Mouse (Mus musculus) G1E (cell line): ENCODE results near the gene Rprd2. TPM values are rescaled to one million over a fixed set of nuclear protein-coding genes. Genes with fewer than 3 reads are reported as not detected.
A peak's percentile ranks its signal among the peaks of the same experiment; 100 is the strongest.
"Not testable (repeated sequence)": the region's sequence is repeated elsewhere in the genome, so short reads cannot be mapped to it uniquely, and the experiment has no call there.

ENCODE experiments used
- ATAC-seq: 2 replicates; pipeline ENCODE4 v1.8.0; 2016; ENCODE audit warnings: mild to moderate bottlenecking; ENCODE audit not compliant: insufficient number of reproducible peaks, poor library complexity, low FRiP score, severe bottlenecking; ENCODE audit errors: extremely low read depth
- DNase-seq: peaks from one replicate; pipeline ENCODE4 v3.0.0; 2012; ENCODE audit warnings: low spot score
- H3K27me3 ChIP-seq: 2 replicates; pipeline ENCODE4 v1.6.1; 2012; ENCODE audit warnings: mild to moderate bottlenecking, low read length, inconsistent platforms; ENCODE audit not compliant: insufficient read depth
- H3K36me3 ChIP-seq: replicated peaks from 2 replicates; pipeline ENCODE3; 2012; ENCODE audit warnings: mild to moderate bottlenecking, inconsistent platforms
- H3K4me1 ChIP-seq: 2 replicates; pipeline ENCODE4 v1.6.1; 2012; ENCODE audit warnings: low read depth, low read length, inconsistent platforms, mixed read lengths; ENCODE audit not compliant: insufficient read depth
- H3K4me3 ChIP-seq: 2 replicates; pipeline ENCODE4 v1.5.1; 2012; ENCODE audit warnings: low read depth, mild to moderate bottlenecking, inconsistent platforms, low read length, moderate library complexity, mixed read lengths
- H3K9me3 ChIP-seq: replicated peaks from 2 replicates; pipeline ENCODE4 v1.6.1; 2012; ENCODE audit warnings: inconsistent platforms
- CTCF ChIP-seq: IDR thresholded peaks from 2 replicates; pipeline ENCODE4 v1.5.1; 2012; ENCODE audit warnings: low read depth, low read length, inconsistent platforms, mixed read lengths
- GATA1 ChIP-seq: IDR thresholded peaks from 2 replicates; pipeline ENCODE4 v1.6.1; 2012; ENCODE audit warnings: borderline replicate concordance, low read length, inconsistent platforms, mixed read lengths
- GATA2 ChIP-seq: IDR thresholded peaks from 2 replicates; pipeline ENCODE4 v1.6.1; 2012; ENCODE audit warnings: low read depth, low read length, inconsistent platforms, borderline replicate concordance
- POLR2AphosphoS5 ChIP-seq: IDR thresholded peaks from 2 replicates; pipeline ENCODE4 v1.6.1; 2012; ENCODE audit warnings: low read depth, low read length, inconsistent platforms; ENCODE audit not compliant: insufficient replicate concordance
- TAL1 ChIP-seq: conservative IDR thresholded peaks from 2 replicates; pipeline ENCODE4 v1.6.1; 2012; ENCODE audit warnings: low read depth, low read length, inconsistent platforms, mixed read lengths
- polyA plus RNA-seq: library from polyadenylated mRNA; stranded (reverse); fragments of >175 nt; gene quantifications from 2 replicates; pipeline ENCODE4 v1.2.3, GENCODE M21; 2012
- total RNA-seq, 2 experiments: library from RNA; stranded (forward) in 1 of 2; stranded (reverse) in 1 of 2; fragments of 200-1000 nt in 1 of 2; fragments of >200 nt in 1 of 2; fragmentation: Nextera tagmentation in 1 of 2; gene quantifications; 2 replicates each; pipeline ENCODE4 v1.2.3; 2014 to 2017

Rprd2 gene
- total and polyA plus RNA-seq, 3 experiments = 9.1 to 116 (median 28.0) TPM

- no peak for ATAC-seq
These were observed 42.6 kb upstream of the Rprd2 start for GRCm38 (mm10) chr3:95861216-95861615.

GRCm38 (mm10) chr3:95860323-95860722, 41.7 kb upstream of the Rprd2 start:
- no peaks in the 10 kb centered on the region for H3K9me3 ChIP-seq
- no peak overlapping the region for H3K4me3 ChIP-seq
- no peak for ATAC-seq
- TF ChIP-seq CTCF (no peak), GATA1 (no peak), GATA2 (no peak), TAL1 (no peak), POLR2AphosphoS5 (no peak)
- peaks cover 33% of the 10 kb centered on the region for H3K36me3 ChIP-seq
- no peak for DNase-seq
- H3K4me1 ChIP-seq = peaks cover 24% of the 10 kb centered on the region
- no peaks in the 10 kb centered on the region for H3K27me3 ChIP-seq

More at GRCm38 (mm10) chr3:95861216-95861615, 42.6 kb upstream of the Rprd2 start:
- Histone ChIP-seq H3K4me3 (no peak overlapping the region), H3K4me1 (peaks cover 26% of the 10 kb centered on the region), H3K36me3 (peaks cover 41% of the 10 kb centered on the region), H3K27me3 (no peaks in the 10 kb centered on the region), H3K9me3 (no peaks in the 10 kb centered on the region)
- DNase-seq = no peak
- TF ChIP-seq CTCF (0 out of 2 replicates have a peak, but pooled peaks have one; percentile 30), GATA1 (no peak)

DNA sequence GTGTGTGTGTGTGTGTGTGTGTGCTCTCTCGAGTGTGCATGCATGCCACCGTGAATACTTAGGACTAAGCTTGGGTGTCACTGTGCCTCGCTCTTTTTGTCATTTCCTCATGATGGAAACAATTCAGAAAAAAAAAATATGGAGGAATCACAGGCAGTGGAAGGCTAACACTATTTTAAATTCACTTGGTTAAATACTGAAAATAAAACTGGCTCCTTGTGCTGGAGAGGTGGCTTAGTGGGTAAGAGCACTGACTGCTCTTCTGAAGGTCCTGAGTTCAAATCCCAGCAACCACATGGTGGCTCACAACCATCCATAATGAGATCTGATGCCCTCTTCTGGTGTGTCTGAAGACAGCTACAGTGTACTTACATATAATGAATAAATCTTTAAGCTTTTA, 39.6 kb upstream of the Rprd2 start:
- not testable (repeated sequence) for ATAC-seq, H3K4me3 ChIP-seq, DNase-seq, H3K9me3 ChIP-seq, H3K27me3 ChIP-seq
- peaks cover 20% of the 10 kb centered on the region for H3K36me3 ChIP-seq
- H3K4me1 ChIP-seq = peaks cover 21% of the 10 kb centered on the region

DNA sequence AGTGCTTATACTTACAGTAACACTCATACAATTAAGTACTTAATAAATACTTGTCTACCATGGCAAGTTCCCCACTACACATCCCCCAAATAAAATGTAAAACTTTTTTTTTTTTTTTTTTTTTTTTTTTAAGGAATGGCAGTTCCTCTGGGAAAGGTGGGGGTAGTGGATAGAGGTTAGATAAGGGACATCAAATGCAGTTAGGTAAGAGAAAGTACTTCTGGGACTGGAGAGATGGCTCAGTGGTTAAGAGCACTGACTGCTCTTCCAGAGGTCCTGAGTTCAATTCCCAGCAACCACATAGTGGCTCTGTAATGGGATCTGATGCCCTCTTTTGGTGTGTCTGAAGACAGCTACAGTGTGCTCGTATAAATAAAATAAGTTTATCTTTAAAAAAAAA, 38.4 kb upstream of the Rprd2 start:
- not testable (repeated sequence) for DNase-seq, H3K9me3 ChIP-seq, ATAC-seq, H3K4me3 ChIP-seq, H3K27me3 ChIP-seq
- Histone ChIP-seq H3K4me1 (peaks cover 29% of the 10 kb centered on the region), H3K36me3 (peaks cover 25% of the 10 kb centered on the region)

DNA sequence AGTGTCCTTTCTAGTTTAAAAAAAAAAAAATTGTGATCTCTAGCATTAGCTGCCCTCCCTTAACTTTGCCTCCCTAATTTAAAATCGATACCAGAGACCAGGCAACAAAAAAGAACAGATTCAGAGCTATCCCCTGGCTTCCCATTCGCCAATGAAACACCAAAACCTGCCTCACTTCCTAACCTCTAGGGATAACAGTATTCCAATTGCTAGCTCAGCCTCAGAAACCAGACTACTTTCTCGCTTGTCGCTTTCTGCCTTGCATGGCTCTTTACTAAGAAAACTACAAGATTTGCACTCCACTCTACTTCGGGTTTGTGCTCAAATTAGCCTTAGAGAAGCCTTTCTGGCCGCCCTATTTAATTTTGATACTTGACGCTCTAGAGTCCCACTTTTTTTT, 37.5 kb upstream of the Rprd2 start:
- Histone ChIP-seq H3K36me3 (peaks cover 32% of the 10 kb centered on the region), H3K9me3 (no peaks in the 10 kb centered on the region), H3K4me3 (peak overlapping the region; percentile 91), H3K27me3 (no peaks in the 10 kb centered on the region), H3K4me1 (peaks cover 35% of the 10 kb centered on the region)
- no peak for TF ChIP-seq TAL1
- no peak; the same call in 1 of the 2 replicates for TF ChIP-seq POLR2AphosphoS5
- TF ChIP-seq GATA2 = no peak
- no peak for TF ChIP-seq GATA1
- no peak for TF ChIP-seq CTCF
- no peak for ATAC-seq
- DNase-seq = no peak

DNA sequence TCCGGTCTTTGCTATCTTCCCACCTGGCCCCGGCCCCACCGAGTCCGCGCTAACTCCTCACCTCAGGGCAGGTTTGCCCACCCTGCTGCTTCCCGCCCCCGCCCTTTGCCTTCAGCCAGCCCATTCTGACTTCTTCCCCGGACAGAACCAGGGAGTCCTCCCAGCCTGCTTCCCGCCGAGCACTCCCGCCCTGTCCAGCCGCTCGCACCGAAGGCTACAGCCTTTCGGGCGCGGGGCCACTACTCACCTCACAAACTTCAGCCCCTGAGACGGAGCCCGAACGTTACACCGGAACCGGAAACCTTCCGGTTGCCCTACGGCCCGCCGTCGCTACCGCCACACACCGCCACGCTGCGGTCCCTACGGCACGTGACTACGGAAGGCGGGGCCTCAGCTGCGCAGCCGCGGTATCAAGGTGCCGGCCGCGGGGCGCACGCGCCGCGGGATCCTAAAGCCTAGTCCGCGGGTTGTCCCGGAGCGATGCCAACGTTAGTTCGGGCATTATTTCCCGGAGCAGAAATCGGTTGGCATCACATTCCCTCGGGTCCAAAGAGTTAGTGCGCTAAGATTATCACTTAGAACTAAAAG, 36.9 kb upstream of the Rprd2 start, which contains the start of gene Prpf3:
Gene Prpf3 (minus strand): TSS at position 384 of the 588 bp plus-strand sequence.
- DNase-seq (peak; percentile 85), ATAC-seq (peak; percentile 89)
- H3K4me1 ChIP-seq = peaks cover 39% of the 10 kb centered on the region
- no peaks in the 10 kb centered on the region for H3K9me3 ChIP-seq
- peak within 1 kb of the TSS; percentile 91 for H3K4me3 ChIP-seq
- peaks cover 35% of the 10 kb centered on the region for H3K36me3 ChIP-seq
- H3K27me3 ChIP-seq = no peaks in the 10 kb centered on the region
- no peak for TF ChIP-seq GATA1
- no peak for TF ChIP-seq POLR2AphosphoS5
- no peak for TF ChIP-seq CTCF
- no peak for TF ChIP-seq GATA2
- no peak for TF ChIP-seq TAL1

DNA sequence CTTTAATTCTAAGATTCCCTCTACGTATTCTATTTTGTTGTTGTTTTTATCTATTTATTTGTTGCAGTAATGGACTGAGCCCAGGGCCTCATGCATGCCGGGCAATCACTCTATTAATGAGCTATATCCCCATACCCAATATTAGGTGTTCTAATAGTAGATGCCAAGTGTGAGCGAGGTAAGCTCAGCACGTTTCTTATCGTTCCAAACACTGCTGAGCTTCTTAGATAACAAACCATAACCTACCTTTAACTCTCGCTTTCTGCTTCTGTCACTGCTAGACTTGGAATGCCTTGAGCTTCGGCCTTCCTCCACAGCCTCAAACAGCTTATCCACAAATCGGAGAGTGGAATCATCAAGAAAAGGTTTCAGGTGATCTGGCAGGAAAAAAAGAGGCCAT, 32.7 kb upstream of the Rprd2 start:
- H3K27me3 ChIP-seq = no peaks in the 10 kb centered on the region
- H3K4me3 ChIP-seq = no peak overlapping the region; the same call in 1 of the 2 replicates
- TF ChIP-seq TAL1 = peak; percentile 36; the same call in 1 of the 2 replicates
- no peak for TF ChIP-seq GATA1
- H3K4me1 ChIP-seq = peaks cover 39% of the 10 kb centered on the region
- H3K36me3 ChIP-seq = peaks cover 72% of the 10 kb centered on the region
- DNase-seq (no peak), ATAC-seq (no peak)
- H3K9me3 ChIP-seq = no peaks in the 10 kb centered on the region
